Mouse (Mus musculus): Measurements from ENCODE around the gene Gm10392.

- TF ChIP-seq POLR2A (IDR thresholded peaks at IDR 0.05; ENCODE audit: borderline replicate concordance, extremely low read depth, insufficient read depth, insufficient read length, poor library complexity, severe bottlenecking): no peak
- TF ChIP-seq CTCF (IDR thresholded peaks at IDR 0.05; ENCODE audit: borderline replicate concordance, extremely low read depth, insufficient read depth, insufficient read length): no peak
Observed at GRCm38 (mm10) chr11:77502481-77502880, 16.5 kb downstream of the Gm10392 start.
